Mouse (Mus musculus): ENCODE results near the gene Pakap.

- no peak for TF ChIP-seq GATA1 (IDR thresholded peaks at IDR 0.05; ENCODE audit: borderline replicate concordance, low read length)
- TF ChIP-seq FLI1 (IDR thresholded peaks at IDR 0.05; ENCODE audit: low read length) = no peak
These were observed 175.4 kb downstream of the Pakap start for GRCm38 (mm10) chr4:57743325-57743929.

Data from megakaryocyte, embryonic 14.5 days (primary cell).